Mouse (Mus musculus): ENCODE results near the gene Cfap299. TPM values are rescaled to one million over a fixed set of nuclear protein-coding genes. Genes with fewer than 3 reads are reported as not detected.

Cfap299 gene
- polyA plus RNA-seq, 1 experiment: not detected

DNA sequence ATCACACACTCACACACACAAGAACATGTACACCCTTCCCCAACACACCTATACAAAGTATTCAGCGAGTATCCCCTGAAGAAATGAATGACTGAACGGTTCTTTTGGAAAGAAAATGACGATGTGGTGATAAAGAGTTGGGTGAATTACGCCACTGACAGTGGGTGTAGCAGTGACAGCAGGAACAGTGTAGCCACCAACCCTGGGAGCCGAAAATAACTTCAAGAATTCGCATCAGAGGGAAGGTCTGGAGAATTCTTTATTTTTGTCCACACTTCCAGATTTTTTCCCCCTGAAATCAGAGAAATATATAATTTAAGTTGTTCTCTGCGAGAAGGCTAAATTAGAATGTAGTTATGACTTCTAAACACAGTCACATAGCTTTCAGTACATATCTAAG, 459.5 kb downstream of the Cfap299 start:
- Histone ChIP-seq H3K4me3 (ENCODE audit: insufficient read depth, low read length) (no peak overlapping the region), H3K4me1 (ENCODE audit: control insufficient read depth, insufficient read depth, low read length) (no peaks in the 10 kb centered on the region), H3K27ac (ENCODE audit: insufficient read depth, low read depth, low read length) (no peak overlapping the region)
- TF ChIP-seq CTCF (IDR thresholded peaks at IDR 0.05; ENCODE audit: low read depth, low read length) (no peak), POLR2A (IDR thresholded peaks at IDR 0.05; ENCODE audit: borderline replicate concordance, low read depth, low read length) (no peak)

DNA sequence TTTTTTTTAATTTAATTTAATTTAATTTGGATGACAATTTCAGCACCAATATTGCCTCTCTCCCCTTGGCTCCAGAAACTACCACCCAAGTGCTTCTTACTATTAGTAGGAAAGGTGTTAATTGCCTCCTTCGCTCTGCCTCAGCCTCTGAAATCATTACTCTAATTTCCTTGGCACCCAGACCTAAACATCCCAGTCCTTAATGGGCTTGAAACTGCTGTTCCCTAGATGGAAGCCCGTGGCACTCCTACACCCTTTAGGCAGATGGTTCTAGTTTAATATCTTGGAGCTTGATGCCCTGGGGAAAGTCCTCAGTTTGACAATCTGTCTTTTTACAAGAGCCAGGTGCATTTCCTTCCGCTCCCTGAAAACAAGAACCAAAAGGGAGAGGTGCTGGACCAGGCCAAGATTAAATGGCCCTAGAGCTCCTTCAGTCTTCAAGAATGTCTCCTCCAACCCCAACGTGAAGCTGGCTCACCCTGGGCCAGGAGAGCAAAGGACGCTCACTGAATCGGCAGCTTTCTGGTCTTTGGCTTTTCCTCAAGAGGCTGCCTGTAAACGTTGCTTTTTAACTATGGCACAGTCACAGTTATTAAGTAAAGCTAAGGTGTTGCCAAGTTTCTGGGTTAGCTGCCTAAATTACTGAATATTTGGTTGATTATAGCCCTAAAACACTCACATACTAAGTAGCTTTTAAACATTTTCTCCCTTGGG, 461.9 kb downstream of the Cfap299 start:
- Histone ChIP-seq H3K27ac (ENCODE audit: insufficient read depth, low read depth, low read length) (no peak overlapping the region), H3K4me1 (ENCODE audit: control insufficient read depth, insufficient read depth, low read length) (no peaks in the 10 kb centered on the region), H3K4me3 (ENCODE audit: insufficient read depth, low read length) (no peak overlapping the region)
- no peak for TF ChIP-seq POLR2A (IDR thresholded peaks at IDR 0.05; ENCODE audit: borderline replicate concordance, low read depth, low read length)
- no peak for TF ChIP-seq CTCF (IDR thresholded peaks at IDR 0.05; ENCODE audit: low read depth, low read length)

DNA sequence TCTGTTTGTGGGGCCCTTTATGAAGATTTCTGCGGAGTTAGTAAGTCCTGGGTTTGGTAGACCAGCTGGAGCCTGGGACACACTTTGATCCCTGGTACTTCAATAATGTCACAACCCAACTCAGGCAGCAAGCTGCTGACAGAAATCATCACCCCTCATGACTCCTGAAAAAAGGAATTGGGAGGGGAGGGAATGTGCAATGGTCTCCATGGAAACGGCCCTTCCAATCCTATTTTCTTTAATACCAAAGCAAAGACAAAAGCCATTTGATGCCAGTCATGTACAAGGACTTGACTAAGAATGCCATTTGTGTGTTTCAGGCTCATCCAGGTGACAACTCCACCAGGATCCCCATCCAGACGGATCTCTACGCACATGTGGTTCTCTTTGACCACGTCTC, 472.4 kb downstream of the Cfap299 start:
- Histone ChIP-seq H3K4me1 (ENCODE audit: control insufficient read depth, insufficient read depth, low read length) (no peaks in the 10 kb centered on the region), H3K4me3 (ENCODE audit: insufficient read depth, low read length) (no peak overlapping the region), H3K27ac (ENCODE audit: insufficient read depth, low read depth, low read length) (no peak overlapping the region)
- TF ChIP-seq POLR2A (IDR thresholded peaks at IDR 0.05; ENCODE audit: borderline replicate concordance, low read depth, low read length) (no peak), CTCF (IDR thresholded peaks at IDR 0.05; ENCODE audit: low read depth, low read length) (no peak)

DNA sequence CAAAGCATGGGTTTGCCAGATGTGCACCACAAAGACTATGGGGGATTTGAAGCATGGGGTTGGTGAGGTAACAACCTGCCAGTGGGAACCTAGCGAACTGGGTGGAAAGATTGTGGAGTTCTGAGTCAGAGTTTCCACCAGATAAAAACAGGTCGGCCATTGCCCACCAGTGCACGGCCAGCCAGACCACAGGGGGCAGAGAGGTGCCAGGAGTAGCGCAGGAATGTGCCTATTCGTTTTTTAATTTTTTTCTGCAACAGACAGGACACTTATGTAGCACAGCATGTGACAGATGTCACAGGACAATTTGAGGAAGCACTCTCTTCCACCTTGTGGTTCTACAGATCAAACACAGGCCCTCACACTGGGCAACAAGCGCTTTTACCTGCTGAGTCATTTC, 475.7 kb downstream of the Cfap299 start:
- no peak for TF ChIP-seq CTCF (IDR thresholded peaks at IDR 0.05; ENCODE audit: low read depth, low read length)
- no peak for TF ChIP-seq POLR2A (IDR thresholded peaks at IDR 0.05; ENCODE audit: borderline replicate concordance, low read depth, low read length)
- Histone ChIP-seq H3K27ac (ENCODE audit: insufficient read depth, low read depth, low read length) (no peak overlapping the region), H3K4me3 (ENCODE audit: insufficient read depth, low read length) (no peak overlapping the region), H3K4me1 (ENCODE audit: control insufficient read depth, insufficient read depth, low read length) (no peaks in the 10 kb centered on the region)

DNA sequence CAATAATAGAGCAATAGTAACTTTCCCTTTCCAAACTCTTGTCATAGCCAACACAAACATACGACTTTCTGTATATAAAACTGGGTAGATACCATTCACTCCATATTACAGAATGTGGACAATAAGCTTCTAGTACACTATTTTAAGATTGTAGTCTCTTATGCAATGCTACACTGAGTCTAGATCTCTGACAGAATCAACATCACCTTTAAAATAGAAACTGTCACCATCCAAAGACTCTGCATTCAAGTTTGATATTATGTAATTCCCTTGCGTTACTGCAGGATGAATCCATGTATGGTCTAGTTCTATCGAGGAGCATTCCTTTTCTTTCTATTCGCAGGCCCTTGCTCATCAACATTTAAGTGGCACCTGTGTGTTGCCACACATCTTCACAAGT, 477.4 kb downstream of the Cfap299 start:
- Histone ChIP-seq H3K4me3 (ENCODE audit: insufficient read depth, low read length) (no peak overlapping the region), H3K4me1 (ENCODE audit: control insufficient read depth, insufficient read depth, low read length) (no peaks in the 10 kb centered on the region), H3K27ac (ENCODE audit: insufficient read depth, low read depth, low read length) (no peak overlapping the region)
- TF ChIP-seq CTCF (IDR thresholded peaks at IDR 0.05; ENCODE audit: low read depth, low read length) (no peak), POLR2A (IDR thresholded peaks at IDR 0.05; ENCODE audit: borderline replicate concordance, low read depth, low read length) (no peak)

DNA sequence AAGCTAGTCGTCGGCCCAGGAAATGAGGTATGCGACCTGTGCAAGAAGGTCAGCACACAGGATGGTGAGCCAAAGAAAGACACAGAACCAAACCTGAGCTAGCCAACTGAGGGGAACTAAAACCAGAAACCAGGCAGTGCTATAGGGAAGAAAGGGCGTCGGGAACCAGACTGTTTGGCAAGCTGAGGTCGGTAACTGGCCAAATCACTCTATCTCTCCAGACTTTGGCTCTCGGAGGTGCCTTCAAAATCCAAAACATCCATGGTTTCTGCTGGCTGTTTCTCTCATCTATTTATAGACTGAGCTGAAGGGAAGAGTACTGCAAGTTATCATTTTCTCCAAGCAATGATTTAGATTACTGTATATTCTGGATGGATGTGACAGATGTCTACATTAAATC, 477.9 kb downstream of the Cfap299 start:
- no peaks in the 10 kb centered on the region for H3K4me1 ChIP-seq (ENCODE audit: control insufficient read depth, insufficient read depth, low read length)
- H3K27ac ChIP-seq (ENCODE audit: insufficient read depth, low read depth, low read length): no peak overlapping the region
- H3K4me3 ChIP-seq (ENCODE audit: insufficient read depth, low read length): no peak overlapping the region
- TF ChIP-seq POLR2A (IDR thresholded peaks at IDR 0.05; ENCODE audit: borderline replicate concordance, low read depth, low read length) (no peak), CTCF (IDR thresholded peaks at IDR 0.05; ENCODE audit: low read depth, low read length) (no peak)

DNA sequence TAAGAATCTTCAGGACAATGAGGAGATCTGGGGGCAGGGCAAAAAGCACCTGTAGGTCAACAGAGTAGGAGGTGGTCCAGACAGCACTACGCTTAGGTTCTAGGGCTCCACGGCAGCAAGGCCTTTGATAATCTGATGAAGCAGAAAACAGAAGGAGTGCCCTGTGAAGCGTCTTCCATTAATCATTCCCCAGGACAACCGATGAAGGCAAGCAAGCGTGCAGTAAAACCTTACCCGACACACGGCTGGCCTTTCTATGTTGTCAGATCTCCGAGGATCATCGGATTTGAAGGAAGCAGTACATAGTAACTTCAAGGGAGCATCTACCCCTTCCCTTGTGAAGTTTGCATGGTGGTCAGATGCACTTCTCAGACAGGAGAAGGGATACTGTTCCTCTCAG, 478.8 kb downstream of the Cfap299 start:
- Histone ChIP-seq H3K4me1 (ENCODE audit: control insufficient read depth, insufficient read depth, low read length) (no peaks in the 10 kb centered on the region), H3K4me3 (ENCODE audit: insufficient read depth, low read length) (no peak overlapping the region), H3K27ac (ENCODE audit: insufficient read depth, low read depth, low read length) (no peak overlapping the region)
- TF ChIP-seq POLR2A (IDR thresholded peaks at IDR 0.05; ENCODE audit: borderline replicate concordance, low read depth, low read length) (no peak), CTCF (IDR thresholded peaks at IDR 0.05; ENCODE audit: low read depth, low read length) (no peak)

DNA sequence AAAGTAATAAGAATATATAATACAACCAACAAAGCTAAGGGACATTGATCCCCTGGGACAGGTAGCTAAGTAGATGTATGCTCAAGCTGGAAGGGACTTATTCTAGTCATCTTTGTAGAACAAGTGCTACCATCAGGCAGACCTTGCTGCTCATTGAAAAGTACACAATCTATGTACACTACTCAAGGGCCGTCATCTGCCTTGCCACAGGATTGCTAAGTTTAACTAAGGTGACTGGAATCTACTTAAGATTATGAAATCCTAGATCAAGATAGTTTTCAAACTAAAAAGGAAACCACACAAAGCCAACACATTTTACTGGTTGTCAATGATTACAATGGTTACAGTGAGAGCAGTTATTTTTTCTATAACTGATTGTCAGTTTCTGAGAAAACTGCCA, 483.3 kb downstream of the Cfap299 start:
- Histone ChIP-seq H3K4me3 (ENCODE audit: insufficient read depth, low read length) (no peak overlapping the region), H3K27ac (ENCODE audit: insufficient read depth, low read depth, low read length) (no peak overlapping the region), H3K4me1 (ENCODE audit: control insufficient read depth, insufficient read depth, low read length) (no peaks in the 10 kb centered on the region)
- TF ChIP-seq CTCF (IDR thresholded peaks at IDR 0.05; ENCODE audit: low read depth, low read length) (no peak), POLR2A (IDR thresholded peaks at IDR 0.05; ENCODE audit: borderline replicate concordance, low read depth, low read length) (no peak)

DNA sequence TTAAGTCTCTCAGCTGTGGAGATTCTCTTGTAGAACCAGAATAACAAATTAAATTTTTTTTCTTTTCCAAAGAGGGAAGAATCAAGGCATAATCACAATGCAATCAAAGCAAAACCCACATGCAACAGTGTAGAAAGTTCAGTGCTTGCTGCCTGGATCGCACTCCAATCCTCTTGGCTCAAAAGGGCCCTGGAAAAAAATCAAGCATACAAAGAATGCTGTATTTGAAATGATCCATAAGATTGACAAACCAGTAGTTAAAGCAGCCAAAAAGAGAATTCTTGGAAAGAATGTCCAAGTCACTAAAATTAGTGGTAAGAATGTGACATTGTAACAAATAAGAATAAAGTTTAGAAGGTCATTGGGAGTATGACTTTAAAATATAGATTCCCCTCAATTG, 486.2 kb downstream of the Cfap299 start:
- H3K4me1 ChIP-seq (ENCODE audit: control insufficient read depth, insufficient read depth, low read length): no peaks in the 10 kb centered on the region
- no peak overlapping the region for H3K27ac ChIP-seq (ENCODE audit: insufficient read depth, low read depth, low read length)
- H3K4me3 ChIP-seq (ENCODE audit: insufficient read depth, low read length): no peak overlapping the region
- TF ChIP-seq CTCF (IDR thresholded peaks at IDR 0.05; ENCODE audit: low read depth, low read length) (no peak), POLR2A (IDR thresholded peaks at IDR 0.05; ENCODE audit: borderline replicate concordance, low read depth, low read length) (no peak)

DNA sequence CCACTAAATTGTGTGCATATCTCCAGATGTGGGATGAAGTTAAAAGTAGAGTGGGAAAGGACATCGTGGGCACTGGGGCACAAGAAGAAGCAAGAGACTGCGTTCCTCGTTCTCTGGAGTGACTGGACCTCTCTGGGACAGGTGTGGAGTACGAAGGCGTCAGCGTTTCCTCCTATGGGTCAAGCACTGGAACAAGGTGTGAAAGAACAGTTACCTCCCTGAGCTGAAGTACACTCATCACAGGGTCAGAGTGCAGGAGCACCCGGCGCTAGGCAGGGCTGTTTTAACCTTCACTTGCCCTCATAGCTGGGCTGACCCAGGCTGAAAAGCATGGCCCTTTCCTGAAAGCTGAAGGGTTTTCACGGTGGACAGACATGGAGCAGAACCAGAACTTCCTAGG, 504.7 kb downstream of the Cfap299 start:
- Histone ChIP-seq H3K4me3 (ENCODE audit: insufficient read depth, low read length) (no peak overlapping the region), H3K4me1 (ENCODE audit: control insufficient read depth, insufficient read depth, low read length) (no peaks in the 10 kb centered on the region), H3K27ac (ENCODE audit: insufficient read depth, low read depth, low read length) (no peak overlapping the region)
- TF ChIP-seq CTCF (IDR thresholded peaks at IDR 0.05; ENCODE audit: low read depth, low read length): no peak
- TF ChIP-seq POLR2A (IDR thresholded peaks at IDR 0.05; ENCODE audit: borderline replicate concordance, low read depth, low read length): no peak
